Mouse (Mus musculus): ENCODE measurements around the gene Upp2.

Gene Upp2

DNA sequence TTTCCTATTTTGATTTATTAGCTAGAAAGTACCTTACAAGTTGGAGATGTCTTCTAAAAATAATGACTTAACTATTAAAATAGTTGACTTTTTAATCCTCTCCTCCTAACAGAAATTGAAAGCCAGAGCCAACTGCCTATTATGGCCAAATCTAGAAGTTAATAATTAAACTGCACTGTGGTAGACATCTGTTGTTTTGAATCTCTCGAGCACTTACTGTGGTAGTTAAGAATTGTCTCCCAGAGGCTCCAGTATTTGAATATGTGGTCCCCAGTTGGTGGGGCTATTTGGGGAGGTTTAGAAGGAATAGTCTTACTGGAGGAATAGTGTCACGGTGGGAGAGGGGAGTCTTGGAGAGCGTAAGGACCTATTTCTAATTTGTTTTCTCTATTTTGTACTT, 273.9 kb downstream of the Upp2 start:
- DNase-seq (ENCODE audit: extremely low spot score, low spot score): no peak

- no peak for DNase-seq (ENCODE audit: extremely low spot score, low spot score)
Observed at GRCm38 (mm10) chr2:58842443-58842842, 275.3 kb downstream of the Upp2 start.

Measured in neural tube, embryonic 10.5 days (tissue).